Mouse (Mus musculus) CH12.LX (cell line): Measurements from ENCODE around the gene Hist1h2bm.

Experiments
- CTCF ChIP-seq, 2 experiments: IDR thresholded peaks in 1 of 2; conservative IDR thresholded peaks in 1 of 2; 2 replicates each; pipeline ENCODE4 v1.5.1; 2011 to 2012; ENCODE audit warnings: low read depth in 2 of 2, low read length in 2 of 2, improper control_type of control experiment in 1 of 2, inconsistent platforms in 1 of 2, mild to moderate bottlenecking in 1 of 2, moderate library complexity in 1 of 2
- EP300 ChIP-seq: IDR thresholded peaks from 2 replicates; pipeline ENCODE4 v1.6.1; 2011; ENCODE audit warnings: low read length, improper control_type of control experiment
- JUND ChIP-seq: conservative IDR thresholded peaks from 2 replicates; pipeline ENCODE4 v1.6.1; 2011; ENCODE audit warnings: low read depth, low read length, improper control_type of control experiment
- KAT2A ChIP-seq: IDR thresholded peaks from 2 replicates; pipeline ENCODE4 v1.6.1; 2012; ENCODE audit warnings: low read length, improper control_type of control experiment, inconsistent platforms; ENCODE audit not compliant: insufficient replicate concordance
- MAFK ChIP-seq: IDR thresholded peaks from 2 replicates; pipeline ENCODE4 v1.6.1; 2011; ENCODE audit warnings: low read length, improper control_type of control experiment; ENCODE audit not compliant: insufficient replicate concordance
- MEF2A ChIP-seq: IDR thresholded peaks from 2 replicates; pipeline ENCODE4 v1.6.1; 2014; ENCODE audit warnings: low read depth, mild to moderate bottlenecking, inconsistent platforms, low read length, improper control_type of control experiment, borderline replicate concordance
- MXI1 ChIP-seq: IDR thresholded peaks from 2 replicates; pipeline ENCODE4 v1.6.1; 2011; ENCODE audit warnings: mild to moderate bottlenecking, low read depth, low read length, improper control_type of control experiment
- MYC ChIP-seq: IDR thresholded peaks from 2 replicates; pipeline ENCODE4 v1.6.1; 2011; ENCODE audit warnings: low read depth, mild to moderate bottlenecking, improper control_type of control experiment, low read length
- POLR2A ChIP-seq: IDR thresholded peaks from 2 replicates; pipeline ENCODE4 v1.6.1; 2011; ENCODE audit warnings: low read depth, mild to moderate bottlenecking, improper control_type of control experiment, low read length
- SIN3A ChIP-seq: IDR thresholded peaks from 2 replicates; pipeline ENCODE4 v1.6.1; 2012; ENCODE audit warnings: low read length, improper control_type of control experiment, inconsistent platforms
- SMC3 ChIP-seq: IDR thresholded peaks from 2 replicates; pipeline ENCODE4 v1.6.1; 2011; ENCODE audit warnings: low read depth, low read length, improper control_type of control experiment
- TCF12 ChIP-seq: IDR thresholded peaks from 2 replicates; pipeline ENCODE4 v1.6.1; 2014; ENCODE audit warnings: low read depth, mild to moderate bottlenecking, inconsistent platforms, low read length, improper control_type of control experiment
- USF2 ChIP-seq: conservative IDR thresholded peaks from 2 replicates; pipeline ENCODE4 v1.6.1; 2011; ENCODE audit warnings: low read depth, low read length, improper control_type of control experiment
- ZKSCAN1 ChIP-seq: IDR thresholded peaks from 2 replicates; pipeline ENCODE4 v1.6.1; 2012; ENCODE audit warnings: low read depth, inconsistent platforms, low read length, improper control_type of control experiment, borderline replicate concordance

- no peak for TF ChIP-seq MXI1
- TF ChIP-seq TCF12, result no peak
- TF ChIP-seq SIN3A, result no peak
- TF ChIP-seq EP300, result no peak
- no peak for TF ChIP-seq USF2
- TF ChIP-seq POLR2A, result no peak
- no peak for TF ChIP-seq KAT2A
- no peak for TF ChIP-seq CTCF (conservative IDR thresholded peaks at IDR 0.05 in 1 of 2, IDR thresholded peaks at IDR 0.05 in 1 of 2; ENCODE audit: low read depth in 2 of 2, low read length in 2 of 2)
- no peak for TF ChIP-seq MEF2A
- TF ChIP-seq SMC3, result no peak
- TF ChIP-seq ZKSCAN1, result no peak
- no peak for TF ChIP-seq MYC
- no peak for TF ChIP-seq JUND
- no peak for TF ChIP-seq MAFK
Observed at GRCm38 (mm10) chr13:21745006-21745405, 23.2 kb downstream of the Hist1h2bm start.
